Mouse (Mus musculus) ES-E14 (cell line): Measurements from ENCODE around the gene C530008M17Rik. TPM values are rescaled to one million over a fixed set of nuclear protein-coding genes. Genes with fewer than 3 reads are reported as not detected.

Experiments
- DNase-seq: peaks from one replicate; pipeline ENCODE4 v3.0.0-alpha.2; 2013; ENCODE audit warnings: low read depth, low spot score
- H3K27ac ChIP-seq: 2 replicates; pipeline ENCODE4 v1.5.1; 2012; ENCODE audit warnings: low read depth, mild to moderate bottlenecking, low read length, moderate library complexity, mixed read lengths; ENCODE audit not compliant: poor library complexity, insufficient read depth, severe bottlenecking
- H3K36me3 ChIP-seq: 2 replicates; pipeline ENCODE4 v1.6.1; 2012; ENCODE audit warnings: mild to moderate bottlenecking, low read length, moderate library complexity, mixed read lengths; ENCODE audit not compliant: control insufficient read depth, poor library complexity, insufficient read depth, severe bottlenecking
- H3K4me1 ChIP-seq, 2 experiments: fragments of 150-350 bp in 1 of 2; sonication (generic) in 1 of 2; 2 replicates each; pipeline ENCODE4 v1.6.1; 2012; ENCODE audit warnings: low read length in 2 of 2, mild to moderate bottlenecking in 1 of 2, mixed read lengths in 1 of 2; ENCODE audit not compliant: control insufficient read depth in 2 of 2, insufficient read depth in 2 of 2, poor library complexity in 1 of 2
- H3K4me3 ChIP-seq, 2 experiments: fragments of 150-350 bp in 1 of 2; sonication (generic) in 1 of 2; 2 replicates each; pipeline ENCODE4 v1.5.1; 2012; ENCODE audit warnings: low read length in 2 of 2, low read depth in 1 of 2, mild to moderate bottlenecking in 1 of 2, mixed read lengths in 1 of 2; ENCODE audit not compliant: insufficient read depth in 1 of 2, poor library complexity in 1 of 2, severe bottlenecking in 1 of 2
- H3K9ac ChIP-seq: 2 replicates; pipeline ENCODE4 v1.6.1; 2012; ENCODE audit warnings: low read depth, mild to moderate bottlenecking, low read length, mixed read lengths; ENCODE audit not compliant: poor library complexity, insufficient read depth, severe bottlenecking
- H3K9me3 ChIP-seq: fragments of 150-350 bp; sonication (generic); 2 replicates; pipeline ENCODE4 v1.6.1; 2012; ENCODE audit warnings: low read depth, mild to moderate bottlenecking, low read length; ENCODE audit not compliant: control insufficient read depth, insufficient read depth
- CHD2 ChIP-seq: IDR thresholded peaks from 2 replicates; pipeline ENCODE4 v1.6.1; 2014; ENCODE audit warnings: mild to moderate bottlenecking, low read depth, low read length, inconsistent platforms
- HCFC1 ChIP-seq: IDR thresholded peaks from 2 replicates; pipeline ENCODE4 v1.6.1; 2012; ENCODE audit warnings: low read length, inconsistent platforms, borderline replicate concordance; ENCODE audit not compliant: insufficient read depth
- MAFK ChIP-seq: IDR thresholded peaks from 2 replicates; pipeline ENCODE4 v1.6.1; 2014; ENCODE audit warnings: mild to moderate bottlenecking, low read depth, low read length, inconsistent platforms; ENCODE audit not compliant: insufficient read depth
- ZC3H11A ChIP-seq: IDR thresholded peaks from 2 replicates; pipeline ENCODE4 v1.6.1; 2012; ENCODE audit warnings: low read depth, mild to moderate bottlenecking, inconsistent platforms, low read length, borderline replicate concordance
- ZNF384 ChIP-seq: IDR thresholded peaks from 2 replicates; pipeline ENCODE4 v1.6.1; 2012; ENCODE audit warnings: low read depth, low read length, inconsistent platforms
- in situ Hi-C, 2 experiments: fragments of 600-800 bp; cut with MboI; formaldehyde crosslinking; loops; one replicate each; pipeline ENCODE4 v1.15.1; 2025; ENCODE audit warnings: low sequenced_read_pairs in 2 of 2, inconsistent platforms in 1 of 2; ENCODE audit not compliant: unreplicated experiment in 2 of 2
- total RNA-seq: library from RNA; depleted of rRNA; stranded (reverse); fragments of 300-350 nt; gene quantifications from 2 replicates; pipeline ENCODE4 v1.2.3, GENCODE M21; 2012

C530008M17Rik gene
- total RNA-seq, 1 experiment: 1.1 TPM

DNA sequence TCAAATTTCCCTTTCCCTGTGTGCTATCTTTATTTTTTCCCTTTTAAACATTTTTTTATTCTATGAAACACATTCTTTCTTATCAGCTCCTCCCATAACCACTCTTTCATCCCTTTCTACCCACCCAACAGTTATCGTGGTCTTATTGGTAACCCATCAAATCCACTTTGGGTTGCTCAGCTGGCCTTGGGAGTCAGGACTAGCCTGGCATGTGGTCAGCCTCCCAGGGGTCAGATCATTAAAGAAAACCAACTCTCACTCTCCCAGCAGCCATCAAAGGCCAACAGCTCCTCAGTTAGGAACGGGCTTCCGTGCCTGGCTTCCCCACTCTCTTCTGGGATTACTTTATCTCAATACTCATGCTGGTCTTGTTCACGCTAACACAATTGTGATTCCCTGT is 135.0 kb downstream of the C530008M17Rik start:
- no peaks in the 10 kb centered on the region for H3K9me3 ChIP-seq
- H3K27ac ChIP-seq: no peak overlapping the region
- TF ChIP-seq HCFC1 (no peak), MAFK (no peak), ZC3H11A (no peak), CHD2 (no peak), ZNF384 (no peak)
- no peaks in the 10 kb centered on the region for H3K4me1 ChIP-seq
- in situ Hi-C loops: no loop called here
- H3K9ac ChIP-seq: no peak overlapping the region
- H3K36me3 ChIP-seq: no peaks in the 10 kb centered on the region
- no peak for DNase-seq
- H3K4me3 ChIP-seq: no peak overlapping the region

DNA sequence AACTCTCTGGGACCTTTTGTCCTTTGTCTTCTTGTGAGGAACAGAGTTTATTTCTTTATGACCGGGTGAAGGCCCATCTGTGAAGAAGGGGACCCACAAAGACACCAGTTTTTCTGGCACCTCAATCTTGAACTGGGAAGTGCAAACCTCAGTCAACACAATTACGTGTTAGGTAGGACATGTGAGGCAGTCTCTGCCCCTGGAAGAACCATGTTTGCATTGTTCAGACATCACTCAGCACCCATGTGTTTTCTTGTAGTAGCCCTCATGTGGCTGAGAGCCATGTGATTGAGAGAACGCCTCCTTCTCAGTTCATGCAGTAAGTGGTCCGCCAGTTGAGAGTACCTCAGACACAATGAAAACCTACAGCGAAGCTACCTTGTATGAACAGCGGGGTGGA is 136.4 kb downstream of the C530008M17Rik start:
- in situ Hi-C loops: no loop called here
- Histone ChIP-seq H3K4me1 (no peaks in the 10 kb centered on the region), H3K9me3 (no peaks in the 10 kb centered on the region), H3K27ac (no peak overlapping the region), H3K36me3 (no peaks in the 10 kb centered on the region), H3K9ac (no peak overlapping the region), H3K4me3 (no peak overlapping the region)
- no peak for DNase-seq
- TF ChIP-seq ZNF384 (no peak), CHD2 (no peak), MAFK (no peak), HCFC1 (no peak), ZC3H11A (no peak)

DNA sequence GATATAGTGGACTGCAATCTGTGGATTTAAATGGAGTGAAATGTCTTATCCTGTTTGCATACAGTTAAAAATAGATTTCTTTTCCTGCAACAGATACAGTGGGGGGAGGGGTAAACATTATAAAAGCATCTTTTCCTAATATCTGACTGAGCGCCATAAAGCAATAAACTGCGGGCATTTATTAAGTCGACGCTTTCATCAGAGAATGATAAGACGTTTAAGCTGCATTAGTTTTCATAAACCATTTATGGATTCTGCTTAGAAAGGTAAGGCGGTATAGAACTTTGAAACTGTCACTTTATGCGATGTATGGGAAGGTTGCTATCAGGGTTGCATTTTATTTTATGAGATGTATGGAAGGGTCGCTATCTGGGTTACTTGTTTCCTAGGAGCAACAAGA is 141.7 kb downstream of the C530008M17Rik start:
- Histone ChIP-seq H3K4me3 (no peak overlapping the region), H3K9ac (no peak overlapping the region), H3K9me3 (no peaks in the 10 kb centered on the region), H3K27ac (no peak overlapping the region), H3K36me3 (no peaks in the 10 kb centered on the region), H3K4me1 (peaks cover 0 to 4% of the 10 kb centered on the region in 2 experiments; a peak in 1 of 4 replicates)
- in situ Hi-C loops: no loop called here
- no peak for DNase-seq
- TF ChIP-seq MAFK (no peak), ZC3H11A (no peak), ZNF384 (no peak), CHD2 (no peak), HCFC1 (no peak)

DNA sequence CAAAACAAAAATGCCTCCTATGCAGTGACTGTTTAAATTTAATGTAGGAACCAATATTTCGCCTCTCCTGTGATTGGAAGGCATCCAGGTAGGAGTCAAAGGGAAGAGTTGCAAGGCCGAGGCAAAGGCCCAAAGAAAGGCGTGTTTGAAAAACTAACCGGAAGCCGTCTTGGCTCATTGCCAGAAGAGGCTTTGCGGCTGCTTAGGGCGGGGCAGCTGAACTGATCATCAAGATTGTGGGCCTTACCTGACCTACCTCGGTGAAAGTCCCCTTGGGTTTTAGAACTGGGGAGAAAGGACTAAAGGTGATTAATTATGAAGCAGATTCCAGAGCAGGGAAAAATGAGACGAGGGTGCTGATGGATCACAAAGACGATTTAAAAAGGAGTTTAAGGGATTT is 143.2 kb downstream of the C530008M17Rik start:
- no peak for TF ChIP-seq ZNF384
- no peak for TF ChIP-seq ZC3H11A
- no peak for TF ChIP-seq MAFK
- TF ChIP-seq CHD2: no peak
- TF ChIP-seq HCFC1: no peak
- DNase-seq: peak; percentile 40

DNA sequence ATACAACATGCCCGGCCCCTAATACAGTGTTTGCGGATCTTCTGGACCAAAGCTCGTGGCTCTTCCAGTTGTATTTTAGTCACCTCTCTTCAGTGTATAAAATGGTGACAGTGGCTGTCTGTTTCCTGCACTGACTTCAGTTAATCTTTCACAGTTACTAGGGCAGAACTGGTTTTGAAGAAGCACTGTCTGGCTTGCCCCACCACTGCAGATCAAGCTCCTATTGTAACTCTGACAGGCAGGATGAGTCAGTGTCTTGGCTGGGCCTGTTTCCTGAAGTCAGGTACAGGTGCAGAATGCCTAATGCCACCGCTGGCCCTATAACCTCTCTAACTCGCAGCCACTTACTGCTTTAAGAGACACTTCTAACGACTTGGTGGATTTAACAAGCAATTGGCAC is 152.7 kb downstream of the C530008M17Rik start:
- Histone ChIP-seq H3K36me3 (no peaks in the 10 kb centered on the region), H3K4me3 (no peak overlapping the region), H3K9me3 (no peaks in the 10 kb centered on the region), H3K27ac (no peak overlapping the region), H3K9ac (no peak overlapping the region), H3K4me1 (no peaks in the 10 kb centered on the region)
- TF ChIP-seq ZC3H11A: no peak
- no peak for TF ChIP-seq CHD2
- TF ChIP-seq HCFC1: no peak
- TF ChIP-seq ZNF384: no peak
- no peak for TF ChIP-seq MAFK
- in situ Hi-C loops: no loop called here
- DNase-seq: no peak

More for the DNA sequence above, 143.2 kb downstream of the C530008M17Rik start:
- no peaks in the 10 kb centered on the region for H3K36me3 ChIP-seq
- no peak overlapping the region for H3K4me3 ChIP-seq
- in situ Hi-C loops: no loop called here
- H3K9ac ChIP-seq: no peak overlapping the region
- no peak overlapping the region for H3K27ac ChIP-seq
- H3K9me3 ChIP-seq: no peaks in the 10 kb centered on the region
- peaks cover 0 to 4% of the 10 kb centered on the region in 2 experiments; a peak in 1 of 4 replicates for H3K4me1 ChIP-seq
